Mouse (Mus musculus) E14TG2a.4 (cell line): ENCODE results near the gene Cisd3.

Experiments used
- CTCF ChIP-seq: conservative IDR thresholded peaks from 2 replicates; pipeline ENCODE4 v1.5.1; 2014; ENCODE audit warnings: low read length
- NANOG ChIP-seq: IDR thresholded peaks from 2 replicates; pipeline ENCODE4 v1.6.1; 2014; ENCODE audit warnings: borderline replicate concordance, low read length, mixed read lengths
- POU5F1 ChIP-seq: IDR thresholded peaks from 2 replicates; pipeline ENCODE4 v1.6.1; 2014; ENCODE audit warnings: low read length, borderline replicate concordance

GRCm38 (mm10) chr11:97685613-97686321, at the start of gene Cisd3:
- TF ChIP-seq CTCF: no peak
- no peak for TF ChIP-seq POU5F1
- no peak for TF ChIP-seq NANOG
